Mouse (Mus musculus) layer of hippocampus, adult 2 months (tissue): ENCODE measurements around the gene 6820408C15Rik. TPM values are rescaled to one million over a fixed set of nuclear protein-coding genes. Genes with fewer than 3 reads are reported as not detected.

Source experiments
- DNase-seq, 2 experiments: peaks; one replicate each; pipeline ENCODE4 v3.0.0; 2022; ENCODE audit warnings: low spot score in 2 of 2
- H3K27ac ChIP-seq: fragments of 200-600 bp; 2 replicates; pipeline ENCODE4 v1.8.1; 2022
- H3K4me3 ChIP-seq: fragments of 200-600 bp; 2 replicates; pipeline ENCODE4 v1.8.1; 2022; ENCODE audit warnings: mild to moderate bottlenecking
- CTCF ChIP-seq: fragments of 200-600 bp; conservative IDR thresholded peaks from 2 replicates; pipeline ENCODE4 v1.8.1; 2022; ENCODE audit warnings: antibody characterized with exemption, mild to moderate bottlenecking, moderate library complexity
- total RNA-seq, 2 experiments: library from RNA; stranded (reverse); gene quantifications; 2 replicates each; pipeline ENCODE4 v1.2.3; 2021

6820408C15Rik gene
- total RNA-seq, 2 experiments from 2014 or later = 2.4 to 3.2 TPM

- peak; percentile 86 to 95 for DNase-seq
- H3K4me3 ChIP-seq = peak overlapping the region; percentile 90
- TF ChIP-seq CTCF = peak; percentile 66
These were observed 19.0 kb upstream of the 6820408C15Rik start for GRCm38 (mm10) chr2:152396110-152397003.

GRCm38 (mm10) chr2:152397004-152397589 lies 18.3 kb upstream of the 6820408C15Rik start:
- peak overlapping the region; percentile 99 for H3K27ac ChIP-seq
- peak overlapping the region; percentile 90 for H3K4me3 ChIP-seq
- DNase-seq = peak; percentile 83 to 87
- TF ChIP-seq CTCF = no peak

More at GRCm38 (mm10) chr2:152396110-152397003, 19.0 kb upstream of the 6820408C15Rik start:
- H3K27ac ChIP-seq = peak overlapping the region; percentile 99

GRCm38 (mm10) chr2:152397680-152398435 lies 17.5 kb upstream of the 6820408C15Rik start, which contains the start of gene Sox12:
Gene Sox12, minus strand, starts transcription at chr2:152398063.
- Histone ChIP-seq H3K4me3 (peak within 1 kb of the TSS; percentile 90), H3K27ac (peak within 1 kb of the TSS; percentile 99)
- TF ChIP-seq CTCF = no peak
- DNase-seq = peak; percentile 97 to 99

DNA sequence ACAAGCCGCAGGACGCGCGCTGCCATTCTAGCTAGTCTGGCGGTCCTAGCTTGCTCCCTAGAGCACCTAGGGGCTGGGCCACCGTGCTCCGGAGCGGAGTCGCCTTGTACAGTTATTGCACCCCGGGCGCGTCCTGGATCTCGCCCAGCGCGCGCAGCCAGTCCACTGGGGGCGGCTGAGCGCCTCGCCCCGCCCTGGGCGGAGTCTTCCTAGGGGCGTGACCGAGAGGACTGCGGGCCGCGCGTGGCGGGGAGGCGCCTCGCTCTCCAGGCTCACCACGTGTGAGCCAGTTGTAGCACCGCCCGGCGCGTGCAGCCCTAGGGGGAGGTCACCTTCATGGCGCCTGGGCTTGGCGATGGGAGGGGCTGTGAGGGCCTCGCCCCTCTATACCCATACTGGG lies 16.7 kb upstream of the 6820408C15Rik start:
- TF ChIP-seq CTCF = peak; percentile 46
- peak overlapping the region; percentile 93 for H3K27ac ChIP-seq
- peak; percentile 89 to 90 for DNase-seq
- H3K4me3 ChIP-seq = peak overlapping the region; percentile 60

GRCm38 (mm10) chr2:152399122-152399542 lies 16.3 kb upstream of the 6820408C15Rik start:
- Histone ChIP-seq H3K27ac (peak overlapping the region; percentile 93), H3K4me3 (peak overlapping the region; percentile 60)

GRCm38 (mm10) chr2:152406126-152406525 lies 9.3 kb upstream of the 6820408C15Rik start:
- TF ChIP-seq CTCF = peak; percentile 27
- peak; percentile 96 to 98 for DNase-seq
- Histone ChIP-seq H3K4me3 (peak overlapping the region; percentile 52), H3K27ac (peak overlapping the region; percentile 90)

More at GRCm38 (mm10) chr2:152399122-152399542, 16.3 kb upstream of the 6820408C15Rik start:
- DNase-seq = peak in 1 of 2 experiments; percentile 19
- TF ChIP-seq CTCF = no peak

DNA sequence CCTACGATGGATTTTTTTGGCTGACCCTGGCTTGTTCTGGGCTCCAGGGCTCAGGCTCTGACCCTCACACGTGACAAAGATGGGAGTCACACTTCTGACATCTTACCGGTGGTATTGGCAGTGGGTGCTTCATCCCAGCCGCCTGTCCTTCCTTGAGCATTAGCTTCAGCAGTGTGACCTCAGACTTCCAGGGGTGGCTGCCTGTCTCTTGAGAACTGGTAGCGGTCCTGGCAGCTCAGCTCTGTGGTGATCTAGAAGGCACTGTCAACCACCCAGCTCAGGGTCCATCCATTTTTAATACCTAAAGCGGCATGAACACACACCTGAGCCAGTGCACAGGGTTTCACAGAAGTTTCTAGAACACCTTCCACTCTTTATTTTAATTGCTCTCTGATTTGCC lies 5.6 kb upstream of the 6820408C15Rik start:
- no peak overlapping the region; the same call in 1 of the 2 replicates for H3K27ac ChIP-seq
- no peak overlapping the region for H3K4me3 ChIP-seq
- no peak for DNase-seq
- no peak for TF ChIP-seq CTCF

GRCm38 (mm10) chr2:152410971-152411371 lies 4.4 kb upstream of the 6820408C15Rik start:
- DNase-seq = peak; percentile 71 to 76
- peak overlapping the region; percentile 29; the same call in 1 of the 2 replicates for H3K4me3 ChIP-seq
- TF ChIP-seq CTCF = no peak
- peak overlapping the region; percentile 99 for H3K27ac ChIP-seq

DNA sequence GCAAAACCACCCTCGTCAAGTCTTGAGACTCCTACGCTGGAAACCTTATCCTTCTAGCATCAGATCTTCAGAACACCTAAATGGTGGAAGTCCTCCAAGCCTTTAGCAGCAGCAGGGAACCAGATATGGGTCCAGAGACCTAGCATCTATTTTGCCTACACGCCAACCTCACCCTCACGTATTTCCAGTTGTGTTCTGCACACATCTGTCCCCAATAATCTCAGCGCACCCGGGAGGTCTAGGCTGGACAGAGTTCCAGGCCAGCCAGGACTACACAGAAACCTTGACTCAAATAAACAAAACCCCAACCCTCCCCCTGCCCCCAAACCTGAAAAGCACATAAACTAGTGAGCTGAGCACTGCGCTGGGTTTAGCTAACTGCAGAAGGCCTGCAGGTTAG lies 3.9 kb upstream of the 6820408C15Rik start:
- Histone ChIP-seq H3K4me3 (peak overlapping the region; percentile 29; the same call in 1 of the 2 replicates), H3K27ac (peak overlapping the region; percentile 99)
- DNase-seq = no peak
- TF ChIP-seq CTCF = no peak

DNA sequence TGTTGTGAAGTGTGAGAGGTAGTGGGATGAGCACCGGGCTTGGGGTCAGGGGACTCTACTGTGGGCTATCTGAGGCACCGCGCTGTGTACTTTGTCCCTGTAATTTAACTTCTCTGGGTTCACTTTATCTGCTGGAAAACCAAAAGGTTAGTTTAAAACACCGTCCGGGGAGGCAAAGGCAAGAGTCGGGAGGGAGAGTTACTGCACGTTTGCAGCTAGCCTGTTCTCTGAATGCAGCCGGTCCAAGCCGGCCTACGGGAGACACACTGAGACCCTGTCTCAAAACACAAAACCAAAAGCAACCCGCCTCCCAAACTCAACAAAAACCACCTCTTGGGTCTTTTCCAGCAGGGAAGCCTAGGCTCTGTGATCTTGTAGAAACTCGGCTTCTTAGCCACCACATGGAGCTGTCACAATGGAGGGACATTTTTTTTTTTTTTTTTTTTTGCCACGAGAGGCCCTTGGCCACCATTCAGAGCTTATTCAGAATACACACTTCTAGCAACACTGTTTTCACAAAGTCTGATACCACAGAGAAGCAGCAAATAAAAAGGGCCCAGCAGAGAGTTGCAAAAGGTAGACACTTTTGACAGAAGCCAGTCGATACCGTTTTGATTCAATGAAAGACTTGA lies 2.7 kb upstream of the 6820408C15Rik start:
- peak overlapping the region; percentile 99; the same call in 1 of the 2 replicates for H3K27ac ChIP-seq
- TF ChIP-seq CTCF = no peak
- H3K4me3 ChIP-seq = peak overlapping the region; percentile 95

GRCm38 (mm10) chr2:152413158-152413764 lies 2.1 kb upstream of the 6820408C15Rik start:
- H3K27ac ChIP-seq = peak overlapping the region; percentile 99
- no peak for TF ChIP-seq CTCF

More for the DNA sequence above, 2.7 kb upstream of the 6820408C15Rik start:
- DNase-seq = no peak

More at GRCm38 (mm10) chr2:152413158-152413764, 2.1 kb upstream of the 6820408C15Rik start:
- no peak for DNase-seq
- H3K4me3 ChIP-seq = peak overlapping the region; percentile 95
